In genomic region chr11:83851273-83852015, GRCm38 (mm10) we compare ENCODE assay signal across 8 mouse cellular contexts. TPM values are rescaled to one million over a fixed set of nuclear protein-coding genes. Genes with fewer than 3 reads are reported as not detected.
A peak's percentile ranks its signal among the peaks of the same experiment; 100 is the strongest.
DNase-seq lines count a peak whose midpoint lies in the region; ATAC-seq and TF ChIP-seq lines count a peak whose summit lies in the region.

No protein-coding gene starts in this region.

- no peaks in the 10 kb centered on the region for H3K9me3 ChIP-seq in forebrain, embryonic 12.5 days
- no peaks in the 10 kb centered on the region for H3K9me3 ChIP-seq in forebrain, embryonic 14.5 days (replicated peaks; ENCODE audit: control insufficient read depth, low read length)
- H3K9me3 ChIP-seq in ES-E14 (ENCODE audit: control insufficient read depth, insufficient read depth, low read depth, low read length): no peaks in the 10 kb centered on the region
- no peaks in the 10 kb centered on the region for H3K9me3 ChIP-seq in hindbrain, embryonic 13.5 days
- no peaks in the 10 kb centered on the region for H3K9me3 ChIP-seq in lung, embryonic 15.5 days

- no peaks in the 10 kb centered on the region for H3K36me3 ChIP-seq in forebrain, embryonic 12.5 days (replicated peaks)
- H3K36me3 ChIP-seq in forebrain, embryonic 14.5 days (ENCODE audit: control insufficient read depth, insufficient read depth, low read length): no peaks in the 10 kb centered on the region
- no peaks in the 10 kb centered on the region for H3K36me3 ChIP-seq in ES-E14 (ENCODE audit: control insufficient read depth, insufficient read depth, low read length, poor library complexity, severe bottlenecking)
- no peaks in the 10 kb centered on the region for H3K36me3 ChIP-seq in hindbrain, embryonic 13.5 days
- H3K36me3 ChIP-seq in lung, embryonic 15.5 days: no peaks in the 10 kb centered on the region

- no peak overlapping the region for H3K27ac ChIP-seq in forebrain, embryonic 12.5 days
- H3K27ac ChIP-seq in forebrain, embryonic 14.5 days (ENCODE audit: low read depth, low read length): no peak overlapping the region
- no peak overlapping the region for H3K27ac ChIP-seq in ES-E14 (ENCODE audit: insufficient read depth, low read depth, low read length, poor library complexity, severe bottlenecking)
- H3K27ac ChIP-seq in hindbrain, embryonic 13.5 days: no peak overlapping the region
- peak overlapping the region; percentile 87 for H3K27ac ChIP-seq in lung, embryonic 15.5 days

- H3K4me3 ChIP-seq in forebrain, embryonic 12.5 days (replicated peaks): peak overlapping the region; percentile 5; the same call in 1 of the 2 replicates
- H3K4me3 ChIP-seq in forebrain, embryonic 14.5 days (ENCODE audit: low read depth, low read length): no peak overlapping the region
- H3K4me3 ChIP-seq in ES-E14 (ENCODE audit: insufficient read depth in 1 of 2, low read depth in 1 of 2, low read length in 2 of 2, poor library complexity in 1 of 2, severe bottlenecking in 1 of 2): peak overlapping the region; percentile 41 to 44
- no peak overlapping the region for H3K4me3 ChIP-seq in hindbrain, embryonic 13.5 days
- peak overlapping the region; percentile 51 for H3K4me3 ChIP-seq in lung, embryonic 15.5 days

- DNase-seq in forebrain, embryonic 14.5 days (ENCODE audit: low spot score): no peak
- no peak for DNase-seq in ES-E14 (ENCODE audit: low read depth, low spot score)
- DNase-seq in spleen, postnatal 14 days (ENCODE audit: low spot score in 2 of 2): no peak
- no peak for DNase-seq in right cerebral cortex, postnatal 4 days
- DNase-seq in right cerebral cortex, postnatal 10 days (ENCODE audit: low spot score in 2 of 2): no peak

- no peak for ATAC-seq in forebrain, embryonic 12.5 days (ENCODE audit: low FRiP score)
- no peak for ATAC-seq in forebrain, embryonic 14.5 days
- no peak for ATAC-seq in hindbrain, embryonic 13.5 days (ENCODE audit: low FRiP score)
- ATAC-seq in lung, embryonic 15.5 days (ENCODE audit: borderline replicate concordance, extremely low read depth, low FRiP score, low TSS enrichment): peak; percentile 48; the same call in 1 of the 2 replicates

- under 1% methylated on average over 36 of the region's 36 CpGs for WGBS in forebrain, embryonic 12.5 days
- WGBS in forebrain, embryonic 14.5 days: under 1% methylated on average over 36 of the region's 36 CpGs
- 2% methylated on average over 36 of the region's 36 CpGs for WGBS in hindbrain, embryonic 13.5 days
- WGBS in lung, embryonic 15.5 days: 1% methylated on average over 36 of the region's 36 CpGs

- H3K27me3 ChIP-seq in forebrain, embryonic 12.5 days: peaks cover 80% of the 10 kb centered on the region
- H3K27me3 ChIP-seq in forebrain, embryonic 14.5 days (replicated peaks; ENCODE audit: control insufficient read depth, insufficient read depth, low read length): peaks cover 60% of the 10 kb centered on the region
- H3K27me3 ChIP-seq in hindbrain, embryonic 13.5 days: peaks cover 93% of the 10 kb centered on the region
- H3K27me3 ChIP-seq in lung, embryonic 15.5 days: peaks cover 70% of the 10 kb centered on the region

- no peak overlapping the region for H3K9ac ChIP-seq in forebrain, embryonic 12.5 days
- H3K9ac ChIP-seq in forebrain, embryonic 14.5 days (ENCODE audit: low read length): no peak overlapping the region
- no peak overlapping the region for H3K9ac ChIP-seq in ES-E14 (ENCODE audit: insufficient read depth, low read depth, low read length, poor library complexity, severe bottlenecking)
- no peak overlapping the region for H3K9ac ChIP-seq in hindbrain, embryonic 13.5 days
- peak overlapping the region; percentile 62 for H3K9ac ChIP-seq in lung, embryonic 15.5 days

- H3K4me2 ChIP-seq in forebrain, embryonic 12.5 days: peak overlapping the region; percentile 17; the same call in 1 of the 2 replicates
- no peak overlapping the region for H3K4me2 ChIP-seq in forebrain, embryonic 14.5 days (ENCODE audit: low read length)
- peak overlapping the region; percentile 0; the same call in 1 of the 2 replicates for H3K4me2 ChIP-seq in hindbrain, embryonic 13.5 days
- peak overlapping the region; percentile 57 for H3K4me2 ChIP-seq in lung, embryonic 15.5 days

- in situ Hi-C loops in ES-E14 (cut with MboI; ENCODE audit: low sequenced_read_pairs in 2 of 2, unreplicated experiment in 2 of 2): loop anchor here (10.0 kb wide), 1 partner anchor 673 kb away; the partner anchor contains the start of gene Lhx1 (in 2 of the 2)

- peaks cover 25% of the 10 kb centered on the region for H3K4me1 ChIP-seq in forebrain, embryonic 12.5 days
- H3K4me1 ChIP-seq in forebrain, embryonic 14.5 days (ENCODE audit: control insufficient read depth, insufficient read depth, low read length): no peaks in the 10 kb centered on the region
- no peaks in the 10 kb centered on the region; a peak in 2 of 4 replicates for H3K4me1 ChIP-seq in ES-E14 (ENCODE audit: control insufficient read depth in 2 of 2, insufficient read depth in 2 of 2, low read length in 2 of 2, poor library complexity in 1 of 2)
- H3K4me1 ChIP-seq in hindbrain, embryonic 13.5 days (replicated peaks): peaks cover 23% of the 10 kb centered on the region
- peaks cover 3% of the 10 kb centered on the region; the same call in 1 of the 2 replicates for H3K4me1 ChIP-seq in lung, embryonic 15.5 days

TF ChIP-seq in ES-E14, 5 proteins besides CTCF, POLR2A, EP300 and RAD21:
- no peak for TF ChIP-seq HCFC1 (IDR thresholded peaks at IDR 0.05; ENCODE audit: borderline replicate concordance, insufficient read depth, low read length)
- TF ChIP-seq MAFK (IDR thresholded peaks at IDR 0.05; ENCODE audit: insufficient read depth, low read depth, low read length): no peak
- TF ChIP-seq ZC3H11A (IDR thresholded peaks at IDR 0.05; ENCODE audit: borderline replicate concordance, low read depth, low read length): no peak
- TF ChIP-seq CHD2 (IDR thresholded peaks at IDR 0.05; ENCODE audit: low read depth, low read length): no peak
- TF ChIP-seq ZNF384 (IDR thresholded peaks at IDR 0.05; ENCODE audit: low read depth, low read length): no peak
TF ChIP-seq in ES-E14: peak in this region for 0.

RNA-seq across cellular contexts. Expression of gene Hnf1b, which starts 1.6 kb away (rescaled TPM):
- not detected in 2 replicates for polyA plus RNA-seq in forebrain, embryonic 12.5 days (2016; fragmentation: Nextera tagmentation; extraction: Ambion mirVana)
- polyA plus RNA-seq in forebrain, embryonic 14.5 days (2014; fragmentation: Nextera tagmentation; extraction: Ambion mirVana): 0.09 and 0.14 TPM in 2 replicates
- total RNA-seq in ES-E14 (2012; rRNA removed): 0.16 and 0.40 TPM in 2 replicates
- polyA plus RNA-seq in hindbrain, embryonic 13.5 days (2015; fragmentation: Nextera tagmentation; extraction: Ambion mirVana): 0.10 and 0.19 TPM in 2 replicates
- polyA plus RNA-seq in lung, embryonic 15.5 days (2015; fragmentation: Nextera tagmentation; extraction: Ambion mirVana): 8.3 and 9.5 TPM in 2 replicates

Comparison
In these comparisons a context has a peak if more than half of its experiments do, and no peak if none do; other contexts are left out.
1. H3K4me3 ChIP-seq: peak in forebrain, embryonic 12.5 days (single experiment), ES-E14 (2 of 2) and lung, embryonic 15.5 days (single experiment); none in forebrain, embryonic 14.5 days (single experiment) and hindbrain, embryonic 13.5 days (single experiment).